Mouse (Mus musculus): ENCODE results near the gene Gm40193.
"Not testable (repeated sequence)": the region's sequence is repeated elsewhere in the genome, so short reads cannot be mapped to it uniquely, and the experiment has no call there.

Gene Gm40193

DNA sequence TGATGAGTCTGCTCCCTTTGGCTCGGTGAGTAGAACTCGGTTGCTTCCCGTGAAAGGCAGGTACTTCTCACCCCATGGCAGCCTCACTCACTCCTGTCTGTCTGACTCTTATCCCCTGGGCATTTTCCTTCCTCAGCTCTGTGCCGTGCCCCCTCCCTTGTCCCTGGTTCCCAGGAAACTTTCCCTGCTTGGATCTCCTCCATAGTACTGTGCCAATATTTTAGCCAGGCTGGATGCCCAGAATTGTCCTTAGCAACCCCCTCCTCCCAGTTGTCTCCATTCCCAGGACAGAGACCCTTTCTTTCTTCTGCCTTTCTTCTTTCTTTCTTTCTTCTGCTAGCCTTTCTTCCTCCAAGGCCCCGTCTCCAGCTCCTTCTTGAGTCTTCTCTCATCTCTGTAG lies 8.7 kb upstream of the Gm40193 start:
- no peak for DNase-seq (ENCODE audit: low read depth in 2 of 2, low spot score in 2 of 2)

DNA sequence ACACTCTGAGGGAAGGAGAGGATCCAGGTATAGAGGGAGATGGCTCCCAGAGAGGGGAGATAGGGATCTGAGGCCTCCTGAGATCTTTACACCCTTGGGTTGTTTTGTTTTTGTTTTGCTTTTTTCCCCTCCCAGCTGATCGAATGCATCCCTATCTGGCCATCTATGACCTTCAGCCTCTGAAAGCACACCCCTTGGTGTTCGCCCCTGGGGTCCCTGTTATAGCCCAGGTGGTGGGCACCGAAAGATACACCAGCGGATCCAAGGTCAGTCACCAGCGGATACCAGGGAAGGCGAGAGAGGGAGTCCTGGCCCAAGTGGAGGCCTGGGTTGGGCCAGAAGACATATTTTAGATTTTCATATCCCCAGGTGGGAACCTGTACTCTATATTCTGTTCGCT lies 8.2 kb upstream of the Gm40193 start:
- no peak for DNase-seq (ENCODE audit: low read depth in 2 of 2, low spot score in 2 of 2)

DNA sequence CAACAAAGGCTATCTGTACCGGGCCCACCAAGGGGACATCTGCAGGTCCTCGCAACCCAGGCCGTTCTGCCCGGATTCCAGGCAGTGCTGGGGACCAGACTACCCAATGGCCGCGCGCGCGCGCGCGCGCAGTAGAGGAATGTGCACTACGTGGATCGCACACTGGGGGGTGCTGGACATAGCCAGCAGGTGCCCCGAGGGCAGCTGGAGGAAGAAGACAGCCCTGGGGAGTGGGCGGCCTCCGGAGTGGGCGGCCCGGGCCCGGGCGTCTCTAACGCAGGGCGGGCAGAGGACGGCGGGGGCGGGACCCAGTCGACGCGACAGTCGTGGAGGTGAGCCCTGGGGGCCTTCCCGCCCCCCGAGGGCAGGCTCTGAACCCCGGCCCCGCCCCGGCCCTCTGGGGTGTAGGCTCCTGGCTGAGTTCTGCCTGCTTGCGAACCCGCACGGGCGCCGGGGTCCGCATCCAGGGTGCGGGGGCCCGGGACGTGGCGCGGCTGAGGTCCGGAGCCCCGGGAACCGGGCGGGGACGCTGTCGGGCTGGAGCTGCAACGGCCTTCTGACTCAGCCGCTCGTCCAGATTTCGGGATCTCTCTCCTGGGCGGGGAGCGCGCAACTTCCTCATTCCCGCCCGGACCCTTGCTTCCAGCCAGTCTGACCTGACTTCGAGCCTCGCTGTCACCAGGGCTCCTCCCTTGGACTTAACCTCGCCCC lies 7.3 kb upstream of the Gm40193 start, which contains the start of gene Pld2:
Gene Pld2, plus strand, starts transcription at position 188 of the 711 bp plus-strand sequence.
- peak; percentile 78 to 84 for DNase-seq (ENCODE audit: low read depth in 2 of 2, low spot score in 2 of 2)

DNA sequence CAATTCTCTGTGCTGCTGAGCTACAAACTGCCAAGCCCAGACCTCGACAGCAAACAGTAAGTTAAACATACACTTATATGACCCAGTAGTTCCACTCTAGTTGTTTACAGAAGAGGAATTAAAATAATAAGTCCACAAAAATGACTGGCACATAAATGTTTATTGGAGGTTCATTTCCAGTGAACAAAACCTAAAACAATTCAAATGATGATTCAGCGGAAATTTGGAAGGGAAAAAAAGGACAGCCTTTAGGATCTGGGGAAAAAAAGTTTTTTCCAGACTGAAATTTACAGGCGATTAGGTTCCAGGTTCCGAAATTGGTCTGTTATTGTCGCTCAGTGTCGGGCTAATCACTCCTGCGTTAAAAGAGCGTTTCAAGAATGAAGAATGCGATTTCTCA lies 6.7 kb upstream of the Gm40193 start:
- no peak for DNase-seq (ENCODE audit: low read depth in 2 of 2, low spot score in 2 of 2)

DNA sequence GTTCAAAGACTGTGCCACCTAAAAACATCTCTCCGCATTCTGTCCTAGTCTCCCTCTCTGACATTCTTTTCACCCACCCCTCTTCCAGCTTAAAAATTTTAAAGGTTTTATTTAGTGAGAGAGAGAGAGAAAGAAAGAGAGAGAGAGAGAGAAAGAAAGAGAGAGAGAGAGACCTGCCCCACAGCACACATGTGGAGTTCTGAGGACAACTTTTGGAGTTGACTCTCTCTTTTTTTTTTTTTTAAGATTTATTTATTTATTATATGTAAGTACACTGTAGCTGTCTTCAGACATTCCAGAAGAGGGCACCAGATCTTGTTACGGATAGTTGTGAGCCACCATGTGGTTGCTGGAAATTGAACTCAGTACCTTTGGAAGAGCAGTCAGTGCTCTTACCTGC lies 1.7 kb downstream of the Gm40193 start:
- not testable (repeated sequence) for DNase-seq (ENCODE audit: low read depth in 2 of 2, low spot score in 2 of 2)

DNA sequence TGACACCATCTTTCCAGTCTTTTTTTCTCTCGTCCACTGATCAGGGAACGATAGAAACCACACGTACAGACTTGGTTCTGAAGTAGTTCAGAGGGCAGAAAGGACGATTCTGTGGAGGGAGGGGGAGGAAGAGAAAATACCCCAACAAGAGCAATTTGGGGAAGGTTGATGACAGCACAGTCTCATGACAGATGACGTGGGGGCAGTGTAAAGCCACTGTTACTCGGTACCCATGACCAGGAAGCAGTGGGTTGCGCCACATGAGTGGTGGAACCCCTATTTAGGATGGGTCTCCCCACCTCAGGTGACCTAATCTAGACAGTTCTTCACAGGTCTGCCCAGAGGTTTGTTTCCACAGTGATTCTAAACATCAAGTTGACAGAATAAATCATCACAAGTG lies 4.1 kb downstream of the Gm40193 start:
- DNase-seq (ENCODE audit: low read depth in 2 of 2, low spot score in 2 of 2): no peak

DNA sequence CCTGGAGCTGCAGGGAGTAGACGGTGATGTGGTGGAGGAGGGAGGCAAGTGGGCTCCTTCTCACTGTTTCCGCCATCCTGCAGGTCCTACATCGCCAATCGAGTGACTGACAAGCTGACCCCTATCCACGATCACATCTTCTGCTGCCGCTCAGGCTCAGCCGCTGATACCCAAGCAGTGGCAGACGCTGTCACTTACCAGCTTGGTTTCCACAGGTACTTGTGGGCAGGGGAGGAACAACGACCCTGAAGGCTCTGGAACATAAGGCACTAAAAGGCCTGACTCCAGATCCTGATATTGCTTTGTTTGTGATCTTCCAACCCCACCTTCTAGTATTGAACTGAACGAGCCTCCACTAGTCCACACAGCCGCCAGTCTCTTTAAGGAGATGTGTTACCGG lies 6.5 kb downstream of the Gm40193 start:
- no peak for DNase-seq (ENCODE audit: low read depth in 2 of 2, low spot score in 2 of 2)

DNA sequence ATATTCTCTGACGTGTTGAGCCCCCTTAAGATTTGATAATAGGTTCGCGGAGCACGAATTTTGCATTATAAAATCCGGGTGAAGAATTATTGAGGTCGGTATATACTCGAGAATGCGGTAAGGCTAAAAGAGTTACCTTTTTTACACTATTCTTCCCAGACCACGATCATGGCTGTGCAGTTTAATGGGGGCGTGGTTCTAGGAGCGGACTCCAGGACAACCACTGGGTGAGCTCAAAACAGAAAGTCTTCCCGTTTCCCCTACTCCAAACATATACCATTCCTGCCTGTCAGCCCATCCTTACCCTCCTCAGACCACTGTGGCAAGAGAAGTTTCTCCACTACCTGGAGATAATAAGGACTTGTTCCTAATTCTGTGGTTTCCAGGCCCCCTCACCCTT lies 7.0 kb downstream of the Gm40193 start:
- DNase-seq (ENCODE audit: low read depth in 2 of 2, low spot score in 2 of 2): no peak

DNA sequence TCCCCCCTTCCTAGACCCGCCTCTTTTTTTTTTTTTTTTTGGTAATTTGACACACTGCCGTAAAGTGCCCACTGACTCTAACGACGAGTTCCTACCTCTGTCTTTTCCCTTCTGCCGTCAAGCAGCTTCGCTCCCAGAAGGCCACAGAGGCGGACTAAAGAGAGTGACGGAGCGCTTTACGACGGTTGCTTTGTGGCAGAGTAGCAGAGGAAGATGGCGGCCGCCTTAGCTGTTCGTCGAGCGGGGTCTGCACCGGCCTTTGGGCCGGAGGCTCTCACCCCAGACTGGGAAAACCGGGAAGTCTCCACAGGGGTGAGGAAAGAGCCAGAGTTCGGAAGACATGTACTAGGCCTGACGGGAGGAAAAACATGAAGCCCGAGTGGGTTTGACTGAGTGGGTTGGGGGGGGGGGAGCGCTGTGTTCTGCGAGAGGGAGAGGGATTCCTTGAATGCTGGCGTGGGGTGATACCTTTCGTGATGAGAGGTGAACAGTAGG lies 7.5 kb downstream of the Gm40193 start, which contains the start of gene Psmb6:
Gene Psmb6, plus strand, starts transcription at position 184 of the 495 bp plus-strand sequence.
- peak; percentile 84 to 87 for DNase-seq (ENCODE audit: low read depth in 2 of 2, low spot score in 2 of 2)

DNA sequence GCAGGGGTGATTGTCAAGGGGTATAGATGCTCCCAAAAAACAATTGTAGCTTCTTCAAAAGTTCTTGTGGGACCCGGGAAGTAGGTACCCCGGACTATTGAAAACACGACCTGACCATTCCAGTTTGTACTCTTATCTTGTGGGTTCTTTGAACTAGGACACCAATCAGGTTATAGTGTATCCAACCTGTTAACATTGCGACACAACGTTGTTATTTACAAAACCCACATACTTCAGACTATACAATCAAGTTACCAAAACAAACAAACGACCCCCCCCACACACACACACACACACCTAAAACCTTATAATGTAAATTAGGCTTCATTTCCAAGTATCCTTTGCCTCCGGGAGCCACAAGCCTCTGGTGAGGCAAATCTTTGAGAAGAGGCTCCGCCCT lies 8.0 kb downstream of the Gm40193 start:
- DNase-seq (ENCODE audit: low read depth in 2 of 2, low spot score in 2 of 2): no peak

DNA sequence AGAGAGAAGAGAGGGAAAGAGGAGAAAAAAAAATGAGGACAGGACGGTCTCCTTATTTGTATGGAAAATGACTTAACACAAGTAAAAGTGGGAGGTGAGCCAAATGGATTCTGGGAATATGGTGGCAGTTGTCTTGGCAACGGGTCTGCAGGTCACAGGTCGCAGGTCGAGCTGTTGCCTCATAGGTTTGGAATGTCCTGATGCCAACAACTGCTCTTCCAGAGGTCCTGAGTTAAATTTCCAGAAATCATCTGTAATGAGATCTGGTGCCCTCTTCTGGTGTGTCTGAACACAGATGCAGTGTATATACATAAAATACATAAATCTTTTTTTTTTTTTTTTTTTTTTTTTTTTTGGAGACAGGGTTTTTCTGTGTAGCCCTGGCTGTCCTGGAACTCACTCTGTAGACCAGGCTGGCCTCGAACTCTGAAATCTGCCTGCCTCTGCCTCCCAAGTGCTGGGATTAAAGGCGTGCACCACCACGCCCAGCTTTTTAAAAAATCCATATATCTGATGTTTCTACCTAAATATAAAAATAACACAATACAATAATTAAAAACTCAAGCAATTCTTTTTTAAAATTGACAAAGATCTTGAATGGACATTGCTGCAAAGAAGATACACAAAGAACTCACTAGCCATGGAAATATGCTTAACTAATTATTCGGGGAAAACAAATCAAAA lies 9.3 kb downstream of the Gm40193 start:
- DNase-seq (ENCODE audit: low read depth in 2 of 2, low spot score in 2 of 2): not testable (repeated sequence)

DNA sequence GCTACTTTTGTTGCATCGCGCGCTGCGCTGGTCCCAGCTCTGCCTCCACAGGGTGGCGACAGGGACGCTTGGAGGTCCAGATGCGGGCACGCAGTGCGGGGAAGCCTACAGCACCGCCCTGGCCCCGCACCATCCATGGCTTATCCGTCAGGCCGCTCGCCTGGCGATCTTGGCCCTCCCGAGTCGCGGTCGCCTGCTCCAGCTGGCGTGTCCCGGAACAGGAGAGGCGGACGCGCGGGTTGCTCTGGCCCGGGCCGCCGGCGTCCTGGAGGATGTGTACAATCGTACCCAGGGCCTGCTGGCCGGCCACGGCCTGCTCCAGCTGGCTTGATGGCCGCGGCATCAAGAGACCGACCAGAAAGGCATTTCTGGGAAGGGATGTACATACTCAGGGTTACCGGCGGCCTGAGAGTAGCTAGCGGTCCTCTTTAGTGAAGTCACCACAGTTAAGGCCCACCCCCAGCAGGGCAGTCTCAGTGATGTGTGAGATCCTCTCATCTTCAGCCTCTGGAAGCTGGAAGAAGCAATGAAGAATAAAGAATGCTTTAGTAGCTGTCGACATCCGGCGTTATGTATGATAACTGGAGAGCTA lies 12.5 kb downstream of the Gm40193 start:
- no peak for DNase-seq (ENCODE audit: low read depth in 2 of 2, low spot score in 2 of 2)

DNA sequence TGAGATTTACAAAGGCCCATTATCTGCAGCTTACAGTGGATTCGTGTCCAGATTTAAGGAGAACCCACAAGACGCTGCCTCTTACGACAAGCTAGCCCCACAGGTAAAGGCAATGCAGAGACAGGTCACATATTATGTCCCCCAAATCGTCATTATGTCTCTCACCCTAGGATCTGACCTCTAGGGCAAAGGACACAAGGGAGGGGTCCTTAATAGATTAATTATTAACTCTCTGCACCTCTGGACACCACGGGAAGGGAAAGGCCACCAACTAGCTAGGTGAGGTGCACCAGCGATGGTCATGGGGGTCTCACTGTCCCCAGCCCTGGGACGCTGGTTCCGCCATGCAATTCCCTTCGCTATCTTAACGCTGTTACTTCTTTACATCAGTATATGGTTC lies 13.8 kb downstream of the Gm40193 start, which contains the start of gene Gltpd2:
Gene Gltpd2, plus strand, starts transcription at position 274 of the 400 bp plus-strand sequence.
- DNase-seq (ENCODE audit: low read depth in 2 of 2, low spot score in 2 of 2): no peak

DNA sequence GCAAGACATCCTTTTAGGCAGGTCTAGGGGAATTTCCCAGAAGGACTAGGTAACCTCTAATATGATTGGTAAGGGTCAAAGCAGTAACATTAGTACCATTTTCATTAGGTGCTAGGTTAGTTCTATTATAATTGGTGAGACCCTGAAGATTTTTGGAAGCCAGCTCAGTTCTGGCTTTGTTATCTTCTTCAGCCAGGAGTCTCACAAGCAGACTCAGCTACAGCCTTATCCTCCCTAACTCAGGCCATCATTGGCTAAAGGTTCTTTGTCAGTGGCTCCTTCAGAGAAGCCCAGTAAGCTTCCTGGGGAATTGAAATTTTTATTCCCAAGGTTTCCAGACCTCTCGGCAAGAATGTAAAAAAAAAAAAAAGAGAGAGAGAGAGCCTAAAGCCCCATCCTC lies 14.3 kb downstream of the Gm40193 start:
- DNase-seq (ENCODE audit: low read depth in 2 of 2, low spot score in 2 of 2): no peak

DNA sequence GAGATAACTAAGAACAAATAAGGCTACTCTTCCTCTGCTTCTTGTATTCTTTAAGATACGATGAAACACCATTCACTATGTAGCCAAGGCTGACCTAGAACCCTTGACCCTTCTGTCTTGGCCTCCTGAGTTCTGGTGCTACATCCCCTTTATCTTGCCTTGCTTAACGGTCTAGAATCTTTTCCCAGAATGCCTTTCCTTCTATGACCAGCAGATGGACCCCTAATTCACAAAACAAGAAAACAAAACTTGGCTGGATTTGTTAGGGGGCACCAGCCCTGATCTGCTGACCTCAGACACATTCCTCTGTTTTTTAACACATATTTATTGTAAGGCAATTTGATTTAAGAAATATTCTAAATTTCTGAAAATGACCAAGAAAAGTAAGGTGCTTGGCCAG lies 16.4 kb downstream of the Gm40193 start:
- DNase-seq (ENCODE audit: low read depth in 2 of 2, low spot score in 2 of 2): peak; percentile 35 to 43

DNA sequence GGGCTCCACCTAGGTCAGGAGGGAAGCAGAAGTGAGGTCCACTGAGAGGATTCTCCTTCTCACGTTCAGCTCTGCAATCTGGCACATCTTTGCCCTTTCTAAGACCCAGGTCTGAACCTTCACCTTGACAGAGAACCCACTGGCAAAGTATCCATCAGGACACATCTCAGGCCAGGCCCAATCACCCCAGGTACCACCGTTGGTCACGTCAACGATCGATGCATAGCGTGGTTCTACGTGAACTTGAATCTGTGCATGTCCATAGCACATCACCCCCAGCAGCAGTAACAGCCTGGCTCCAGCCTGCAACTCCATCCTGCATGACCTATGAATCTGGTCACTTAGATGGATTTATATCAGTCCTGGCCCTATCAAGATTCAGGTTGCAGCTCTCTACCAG lies 18.5 kb downstream of the Gm40193 start, which contains the start of gene Vmo1:
Gene Vmo1, minus strand, starts transcription at position 329 of the 400 bp plus-strand sequence.
- DNase-seq (ENCODE audit: low read depth in 2 of 2, low spot score in 2 of 2): no peak

DNA sequence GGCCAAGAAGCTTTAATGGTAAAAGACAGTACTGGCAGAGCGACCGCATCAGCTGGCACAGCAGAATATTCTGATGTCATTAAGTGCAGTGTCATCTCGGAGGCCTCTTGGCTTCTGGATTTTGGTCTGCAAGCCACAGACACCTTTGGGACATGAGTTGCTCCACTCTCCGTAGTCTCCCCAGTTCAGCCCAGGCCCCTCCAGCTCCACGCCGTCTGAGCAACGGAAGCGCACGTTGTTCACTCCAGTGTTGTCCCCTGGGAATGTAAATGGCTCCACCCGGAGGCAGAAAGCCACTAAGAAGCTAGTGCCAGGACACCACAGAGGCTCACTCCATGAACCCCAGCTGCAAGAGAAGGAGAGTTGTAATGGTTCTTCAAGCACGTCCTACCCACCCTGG lies 19.2 kb downstream of the Gm40193 start:
- no peak for DNase-seq (ENCODE audit: low read depth in 2 of 2, low spot score in 2 of 2)

DNA sequence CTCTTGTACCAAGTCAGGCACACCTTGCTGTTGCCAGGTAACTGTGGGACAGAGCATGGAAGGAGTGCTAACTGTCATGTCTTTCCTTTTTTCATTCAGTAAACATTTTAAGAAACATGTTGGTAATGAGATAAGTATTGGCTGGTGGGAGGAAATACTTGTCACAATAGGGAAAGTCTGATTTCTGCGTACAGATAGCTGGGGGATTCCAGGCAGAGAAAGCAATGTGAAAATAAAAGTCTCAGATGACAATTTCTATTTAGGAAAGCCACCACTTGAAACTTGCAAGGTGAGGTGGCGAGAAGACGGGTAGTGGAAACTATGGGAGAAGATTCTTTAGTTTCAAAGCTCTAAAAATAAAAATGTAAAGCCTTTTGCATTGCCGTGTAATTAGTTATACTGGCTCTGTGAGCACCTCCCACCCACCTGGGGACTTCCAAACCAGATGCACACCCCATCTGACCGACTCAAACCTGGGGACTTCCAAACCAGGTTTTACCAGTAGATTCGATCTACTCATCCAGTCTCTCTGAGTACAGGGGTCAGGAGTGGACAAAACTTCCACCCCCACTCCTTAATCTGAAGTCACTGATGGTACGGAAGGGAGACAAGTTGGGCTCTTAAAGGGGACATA lies 19.9 kb downstream of the Gm40193 start:
- no peak for DNase-seq (ENCODE audit: low read depth in 2 of 2, low spot score in 2 of 2)

DNA sequence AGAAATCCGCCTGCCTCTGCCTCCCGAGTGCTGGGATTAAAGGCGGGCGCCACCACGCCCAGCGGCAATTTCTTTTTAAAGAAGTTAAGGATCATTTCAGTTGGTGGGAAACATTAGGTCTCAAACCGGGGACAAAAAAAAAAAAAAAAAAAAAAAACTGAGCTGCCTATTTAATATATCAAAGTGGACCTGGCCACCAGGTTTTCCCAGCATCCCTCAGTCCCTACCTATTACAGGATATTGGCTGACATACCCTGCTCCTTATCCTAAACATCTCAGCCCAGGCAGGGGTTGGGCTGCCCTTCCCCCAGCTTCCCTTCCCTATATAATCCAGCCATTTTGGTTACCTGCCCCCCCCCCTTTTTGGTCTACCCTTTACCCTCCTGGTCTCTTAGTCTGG lies 20.9 kb downstream of the Gm40193 start:
- no peak for DNase-seq (ENCODE audit: low read depth in 2 of 2, low spot score in 2 of 2)

DNA sequence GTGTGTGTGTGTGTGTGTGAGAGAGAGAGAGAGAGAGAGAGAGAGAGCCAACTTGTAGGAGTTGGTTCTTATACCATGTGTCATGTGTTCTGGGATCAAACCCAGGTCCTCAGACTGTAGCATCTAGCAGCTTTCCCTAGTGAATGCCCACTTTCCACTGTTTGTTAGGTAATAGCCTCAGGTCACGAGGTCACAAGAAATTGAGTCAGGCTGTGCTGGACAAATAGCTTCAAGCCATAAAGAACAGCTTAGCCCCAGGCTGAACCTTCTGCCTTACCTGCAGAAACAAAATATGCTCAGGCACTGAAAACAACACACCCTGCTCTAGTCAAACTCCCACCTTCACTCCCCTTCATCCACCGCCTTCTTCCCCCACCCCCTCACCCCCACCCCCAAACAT lies 21.5 kb downstream of the Gm40193 start:
- DNase-seq (ENCODE audit: low read depth in 2 of 2, low spot score in 2 of 2): no peak

DNA sequence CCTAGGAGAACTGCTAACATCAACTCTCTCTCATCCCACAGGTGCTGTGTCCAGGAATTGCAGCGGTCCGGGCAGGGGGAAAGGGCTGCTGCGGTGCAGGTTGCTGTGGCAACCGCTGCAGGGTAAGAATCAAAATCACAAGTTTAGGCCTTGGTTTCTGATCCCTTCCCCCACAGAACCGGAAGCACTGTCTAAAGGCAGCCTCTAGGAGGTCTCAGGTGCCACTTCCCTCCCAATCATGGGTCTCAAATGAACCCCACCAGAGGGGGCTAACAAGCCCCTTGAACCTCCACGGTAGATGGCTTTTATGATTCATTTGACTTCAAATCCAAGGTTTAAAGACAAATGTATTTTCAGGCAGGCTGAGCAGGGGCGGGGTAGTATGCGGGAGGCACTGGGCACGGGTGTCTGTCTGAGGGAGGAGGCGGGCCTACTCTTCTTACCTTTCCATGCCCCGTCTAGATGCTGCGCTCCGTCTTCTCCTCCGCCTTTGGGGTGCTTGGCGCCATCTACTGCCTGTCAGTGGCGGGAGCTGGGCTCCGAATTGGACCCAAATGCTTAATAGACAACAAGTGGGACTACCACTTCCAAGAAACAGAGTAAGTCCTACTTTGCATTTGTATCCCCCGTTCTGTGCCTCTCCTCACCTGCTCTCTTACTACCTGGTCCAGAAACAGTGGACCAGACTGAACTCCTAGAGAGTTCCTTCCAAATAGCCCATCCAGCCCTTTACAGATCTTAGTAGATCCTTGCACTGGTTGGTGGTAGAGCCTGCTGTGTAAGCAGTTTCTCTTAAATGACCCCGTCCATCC lies 22.8 kb downstream of the Gm40193 start:
- DNase-seq (ENCODE audit: low read depth in 2 of 2, low spot score in 2 of 2): peak; percentile 35 to 53
